Mouse (Mus musculus) testis, adult 2 months (tissue): ENCODE measurements around the gene Hint1.

Source experiments
- CTCF ChIP-seq: fragments of 200-500 bp; IDR thresholded peaks from 2 replicates; pipeline ENCODE4 v1.5.1; 2012; ENCODE audit warnings: low read depth, mild to moderate bottlenecking, inconsistent platforms, low read length, moderate library complexity; ENCODE audit not compliant: control insufficient read depth, insufficient read depth, insufficient replicate concordance
- POLR2A ChIP-seq: fragments of 200-500 bp; IDR thresholded peaks from 2 replicates; pipeline ENCODE4 v1.6.1; 2012; ENCODE audit warnings: low read depth, mild to moderate bottlenecking, inconsistent platforms, low read length, moderate library complexity; ENCODE audit not compliant: control insufficient read depth

- no peak for TF ChIP-seq CTCF
- TF ChIP-seq POLR2A = no peak
Measured at GRCm38 (mm10) chr11:54871831-54872537, 5.8 kb downstream of the Hint1 start.
